ENCODE assay signal across 17 mouse cellular contexts in genomic region chr11:97905540-97905939, GRCm38 (mm10).
"Had no signal": no experiment of that assay in that cellular context is flagged by ENCODE, and none has a peak within 500 bp of the region (broad histone marks: within the 10 kb centered on the region; RNA-seq: fewer than 3 reads in every experiment).

No protein-coding gene starts in this region.

- H3K4me2 ChIP-seq: liver, embryonic 11.5 days; lung, embryonic 14.5 days; midbrain, embryonic 12.5 days; midbrain, embryonic 15.5 days; neural tube, embryonic 13.5 days; stomach, embryonic 15.5 days had no signal

- ATAC-seq: liver, postnatal 0 days; lung, postnatal 0 days; midbrain, embryonic 15.5 days had no signal

- H3K36me3 ChIP-seq: midbrain, embryonic 12.5 days; midbrain, embryonic 15.5 days; neural tube, embryonic 13.5 days; stomach, embryonic 15.5 days had no signal

- H3K4me3 ChIP-seq: left cerebral cortex, adult 2 months; midbrain, embryonic 12.5 days; midbrain, embryonic 15.5 days; neural tube, embryonic 13.5 days; stomach, embryonic 15.5 days had no signal

- H3K9ac ChIP-seq: liver, embryonic 14.5 days; liver, postnatal 0 days; lung, embryonic 14.5 days; midbrain, embryonic 12.5 days; midbrain, embryonic 15.5 days; neural tube, embryonic 13.5 days; stomach, embryonic 15.5 days had no signal

- H3K4me1 ChIP-seq: midbrain, embryonic 12.5 days; midbrain, embryonic 15.5 days; neural tube, embryonic 13.5 days; stomach, embryonic 15.5 days had no signal

- DNase-seq: layer of hippocampus, postnatal 36 days; liver, postnatal 0 days; lung, embryonic 14.5 days; retina, postnatal 1 day; right cerebral cortex, postnatal 25 days; spleen, adult 18-20 months; thymus, postnatal 14 days had no signal

- H3K27ac ChIP-seq: kidney, postnatal 0 days; left cerebral cortex, adult 2 months; liver, embryonic 14.5 days; macrophage; midbrain, embryonic 12.5 days; midbrain, embryonic 15.5 days; neural tube, embryonic 13.5 days; stomach, embryonic 15.5 days had no signal

- H3K27me3 ChIP-seq: midbrain, embryonic 15.5 days; neural tube, embryonic 13.5 days; stomach, embryonic 15.5 days had no signal

- H3K9me3 ChIP-seq: midbrain, embryonic 12.5 days; midbrain, embryonic 15.5 days; neural tube, embryonic 13.5 days; stomach, embryonic 15.5 days had no signal
